ENCODE assay signal across 13 mouse cellular contexts in the genomic region with DNA sequence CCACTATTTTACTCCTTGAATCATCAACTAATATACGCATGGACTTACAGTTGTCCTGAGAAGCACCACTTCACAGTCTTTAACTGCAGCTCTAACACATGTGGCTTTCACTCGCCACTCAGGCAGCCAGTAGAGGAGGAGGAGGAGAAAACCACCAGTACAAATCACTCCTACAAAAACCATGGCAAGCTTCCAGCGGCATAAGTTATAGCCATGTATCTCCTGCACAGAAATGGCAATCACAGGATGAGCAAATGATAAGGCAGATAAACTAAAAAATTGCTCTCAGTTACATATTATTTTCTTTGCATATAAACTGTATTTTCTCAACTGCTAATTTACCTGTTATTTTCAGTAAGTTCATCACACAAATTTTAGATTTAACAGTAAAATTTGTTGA.
"Had no signal": no experiment of that assay in that cellular context is flagged by ENCODE, and none has a peak within 500 bp of the region (broad histone marks: within the 10 kb centered on the region; RNA-seq: fewer than 3 reads in every experiment).

No protein-coding gene starts in this region.

- H3K36me3 ChIP-seq: midbrain, embryonic 15.5 days; neural tube, embryonic 12.5 days; stomach, embryonic 15.5 days had no signal

- H3K27ac ChIP-seq: left cerebral cortex, adult 2 months; limb, embryonic 12.5 days; liver, embryonic 13.5 days; midbrain, embryonic 15.5 days; neural tube, embryonic 12.5 days; stomach, embryonic 15.5 days had no signal

- DNase-seq: kidney, adult 8-10 months; kidney, postnatal 25 days; liver; liver, embryonic 13.5 days; liver, postnatal 0 days; lung, postnatal 36 days; thymus, postnatal 36 days had no signal

- ATAC-seq: intestine, postnatal 0 days; liver, postnatal 0 days; midbrain, embryonic 15.5 days had no signal

- H3K9me3 ChIP-seq: limb, embryonic 12.5 days; liver, embryonic 13.5 days; midbrain, embryonic 15.5 days; neural tube, embryonic 12.5 days; stomach, embryonic 15.5 days had no signal

- H3K4me1 ChIP-seq: limb, embryonic 12.5 days; liver, embryonic 13.5 days; midbrain, embryonic 15.5 days; neural tube, embryonic 12.5 days; stomach, embryonic 15.5 days had no signal

- H3K4me3 ChIP-seq: left cerebral cortex, adult 2 months; limb, embryonic 12.5 days; liver, embryonic 13.5 days; midbrain, embryonic 15.5 days; neural tube, embryonic 12.5 days; stomach, embryonic 15.5 days had no signal

- H3K4me2 ChIP-seq: limb, embryonic 12.5 days; liver, embryonic 13.5 days; midbrain, embryonic 15.5 days; neural tube, embryonic 12.5 days; stomach, embryonic 15.5 days had no signal

- H3K27me3 ChIP-seq: limb, embryonic 12.5 days; liver, embryonic 13.5 days; midbrain, embryonic 15.5 days; neural tube, embryonic 12.5 days; stomach, embryonic 15.5 days had no signal

- H3K9ac ChIP-seq: limb, embryonic 12.5 days; liver, embryonic 13.5 days; liver, postnatal 0 days; midbrain, embryonic 15.5 days; neural tube, embryonic 12.5 days; stomach, embryonic 15.5 days had no signal
